Mouse (Mus musculus) thymus, adult 18-20 months (tissue): ENCODE data around the gene Sumo2.
"Not testable (repeated sequence)": the region's sequence is repeated elsewhere in the genome, so short reads cannot be mapped to it uniquely, and the experiment has no call there.

Source experiments
- DNase-seq, 2 experiments: peaks; one replicate each; pipeline ENCODE4 v3.0.0; 2022; ENCODE audit warnings: mixed read lengths in 2 of 2

Gene Sumo2

DNA sequence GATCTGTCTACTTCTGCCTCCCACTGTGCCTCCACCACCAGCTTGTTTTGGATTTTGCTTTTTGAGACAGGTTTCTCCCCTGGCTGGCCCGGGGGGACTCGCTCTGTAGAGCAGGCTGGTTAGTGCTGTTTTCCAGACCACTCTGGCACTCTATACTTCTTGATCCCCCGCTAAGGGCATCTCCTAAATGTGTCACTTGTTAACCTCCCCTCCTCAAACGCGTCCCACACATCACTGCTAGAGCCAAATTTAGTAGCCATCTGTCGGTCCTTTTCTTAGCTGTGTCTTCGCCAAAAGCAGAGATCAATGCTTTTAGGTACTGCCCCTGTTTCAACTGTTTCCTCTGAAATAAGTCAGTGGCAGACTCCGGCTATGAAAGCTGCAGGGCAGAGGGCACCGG is 17.4 kb downstream of the Sumo2 start:
- no peak for DNase-seq

DNA sequence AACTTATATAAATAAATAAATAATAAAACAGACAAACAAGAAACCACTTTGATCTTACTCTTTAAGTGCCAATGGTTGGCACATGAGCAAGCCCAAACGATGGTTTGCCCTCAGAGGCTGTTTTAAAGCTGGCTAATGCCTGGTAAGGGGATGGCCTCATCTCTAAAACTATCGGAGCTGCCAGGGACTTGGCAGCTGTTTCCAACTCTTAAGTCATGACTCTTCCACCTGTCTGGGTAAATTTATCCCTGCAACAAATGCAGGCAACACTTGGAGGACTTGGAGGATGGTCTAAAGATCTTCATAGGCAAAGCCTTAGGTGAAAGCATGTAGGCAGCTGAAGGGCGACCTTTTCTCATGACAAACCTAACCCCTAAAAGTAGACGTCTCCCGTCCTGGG is 19.1 kb downstream of the Sumo2 start:
- no peak for DNase-seq

DNA sequence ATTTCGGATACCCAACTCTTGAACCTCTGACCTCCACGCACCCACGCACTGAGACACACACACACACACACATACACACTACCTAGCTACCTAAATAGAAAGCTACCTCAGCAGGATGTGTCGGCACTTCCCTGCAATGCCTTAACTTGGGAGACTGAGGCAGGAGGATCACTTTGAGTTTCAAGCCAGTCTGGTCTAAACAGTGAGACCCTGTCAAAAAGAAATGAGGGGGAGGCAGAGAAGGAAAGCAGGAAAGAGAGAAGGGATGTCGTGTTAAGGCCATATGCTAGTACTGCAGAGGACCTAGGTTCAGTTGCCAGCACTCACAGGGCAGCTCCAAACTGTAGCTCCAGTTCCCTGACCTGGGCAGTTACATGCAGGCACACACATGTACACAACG is 21.1 kb downstream of the Sumo2 start:
- DNase-seq = no peak

DNA sequence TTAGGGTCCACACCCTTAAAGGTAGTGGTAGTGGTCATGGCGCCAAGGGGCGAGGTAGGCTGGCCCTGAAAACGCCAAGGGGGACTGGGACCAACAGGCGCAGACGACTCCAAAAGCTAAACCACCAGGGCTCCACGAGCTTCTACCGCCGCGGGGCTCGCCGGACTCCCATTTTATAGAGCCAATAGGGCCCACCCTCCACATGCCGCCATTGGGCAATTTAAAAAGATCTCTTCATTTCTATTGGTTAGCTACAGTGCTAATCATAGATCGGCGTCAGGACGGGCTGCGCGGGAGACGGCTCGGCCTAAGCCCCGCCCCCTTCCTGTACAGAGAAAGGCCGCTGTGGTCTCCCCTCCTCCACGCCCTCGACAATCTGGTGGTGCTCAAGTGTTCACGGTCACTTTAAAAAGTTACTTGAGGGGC is 21.8 kb downstream of the Sumo2 start, which contains the start of gene Jpt1:
Gene Jpt1, minus strand, starts transcription at position 150 of the 426 bp plus-strand sequence.
- DNase-seq = peak; percentile 93 to 97

DNA sequence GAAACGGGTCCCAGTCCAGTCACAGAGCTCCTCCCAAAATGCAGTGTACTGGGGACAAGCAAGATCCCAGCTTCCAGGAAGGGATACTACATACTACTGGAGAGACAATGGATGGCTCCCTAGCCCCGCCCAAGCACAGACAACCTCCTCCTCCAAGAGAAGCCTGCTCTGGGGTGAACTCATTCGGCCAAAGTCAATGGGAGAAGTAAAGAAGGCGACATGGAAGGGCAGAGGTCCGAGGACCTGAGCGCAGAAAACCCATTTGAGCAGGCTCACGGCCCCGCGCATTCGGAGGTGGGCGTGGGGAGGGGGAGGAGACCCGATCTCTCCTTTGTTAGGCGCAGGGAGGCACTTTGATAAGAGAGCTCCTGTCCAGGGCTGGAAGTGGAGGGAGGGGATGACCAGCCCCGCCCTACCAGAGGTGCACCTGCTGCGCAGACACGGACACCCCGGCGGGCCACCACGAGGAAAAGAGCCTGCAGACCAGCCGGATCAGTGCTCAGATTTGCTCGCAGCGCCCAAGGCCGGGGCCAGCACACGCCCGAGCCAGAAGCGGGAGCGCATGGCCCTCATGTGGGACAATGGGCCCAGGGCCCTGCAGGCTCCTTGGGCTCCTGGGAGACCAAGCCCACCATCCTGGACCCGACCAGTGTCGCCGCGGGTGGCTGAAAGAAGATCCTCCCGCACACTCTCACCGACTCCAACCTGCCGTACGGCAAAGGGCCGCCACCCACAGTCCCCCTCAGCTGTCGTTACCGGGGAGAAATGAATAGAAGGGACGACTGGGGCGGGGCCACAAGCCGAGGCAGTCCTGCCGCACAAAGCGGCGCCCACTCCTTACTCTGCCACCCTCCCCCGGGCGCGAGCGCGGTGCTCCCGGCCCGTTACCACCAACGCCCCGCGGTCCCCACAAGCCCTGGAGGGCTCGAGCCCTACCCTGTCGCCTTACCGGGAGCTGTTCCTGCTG is 22.5 kb downstream of the Sumo2 start:
- DNase-seq = peak; percentile 44 to 52

DNA sequence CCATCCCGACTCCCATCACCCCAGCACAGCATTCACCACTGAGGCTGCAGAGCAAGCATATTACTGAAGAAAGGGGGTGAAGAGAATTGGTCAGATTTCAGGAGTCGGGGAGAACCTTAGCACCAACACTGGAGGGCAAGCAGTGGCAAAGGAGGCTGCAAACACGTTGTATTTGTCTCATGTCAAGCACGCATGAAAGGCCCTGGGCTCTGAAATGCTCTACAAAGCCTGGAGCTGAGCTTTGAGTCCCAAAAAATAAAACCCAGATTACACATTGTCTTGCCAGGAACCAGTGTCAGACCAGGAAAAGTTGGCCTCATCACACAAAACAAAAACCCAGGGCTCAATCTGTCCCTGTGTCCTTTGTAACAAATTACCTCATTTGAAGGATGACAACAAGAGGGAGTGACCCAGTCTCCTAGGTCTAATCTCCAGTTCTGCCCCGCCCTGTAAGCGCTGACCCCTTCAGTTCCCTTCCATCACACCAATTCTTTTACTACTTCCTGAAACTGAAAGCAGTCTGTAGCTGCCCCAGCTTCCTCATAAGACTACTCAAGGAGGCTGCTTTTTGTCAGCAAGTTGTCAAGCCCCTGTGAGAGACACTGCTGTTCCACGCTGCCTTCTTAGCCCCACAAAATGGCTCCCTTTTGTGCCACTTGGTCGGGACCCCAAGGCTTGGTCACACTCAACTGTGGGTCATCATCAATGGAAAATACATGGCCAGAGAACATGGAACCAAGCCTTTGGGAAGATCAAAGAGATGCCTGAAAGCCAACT is 23.5 kb downstream of the Sumo2 start:
- peak in 1 of 2 experiments; percentile 49 for DNase-seq

GRCm38 (mm10) chr11:115512004-115512403 is 24.1 kb downstream of the Sumo2 start:
- DNase-seq = no peak

GRCm38 (mm10) chr11:115511121-115511520 is 25.0 kb downstream of the Sumo2 start:
- DNase-seq = no peak

DNA sequence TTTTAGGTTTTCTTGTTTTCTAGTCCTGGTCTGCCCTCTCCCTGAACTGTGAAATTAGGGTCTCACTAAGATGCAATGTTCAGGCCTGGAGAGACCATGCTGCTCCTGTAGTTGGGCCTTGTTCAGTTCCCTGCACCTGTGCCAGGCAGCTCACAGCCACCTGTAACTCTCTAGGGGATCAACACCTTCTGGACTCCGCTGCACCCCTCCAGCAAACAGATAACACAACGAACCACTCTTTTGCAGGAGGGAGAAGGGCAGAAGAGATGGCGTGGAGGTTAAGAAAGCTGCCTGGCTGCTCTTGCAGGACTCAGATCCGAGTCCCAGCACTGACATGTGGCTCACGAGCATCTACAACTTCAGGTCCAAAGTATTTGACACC is 25.6 kb downstream of the Sumo2 start:
- DNase-seq = no peak

DNA sequence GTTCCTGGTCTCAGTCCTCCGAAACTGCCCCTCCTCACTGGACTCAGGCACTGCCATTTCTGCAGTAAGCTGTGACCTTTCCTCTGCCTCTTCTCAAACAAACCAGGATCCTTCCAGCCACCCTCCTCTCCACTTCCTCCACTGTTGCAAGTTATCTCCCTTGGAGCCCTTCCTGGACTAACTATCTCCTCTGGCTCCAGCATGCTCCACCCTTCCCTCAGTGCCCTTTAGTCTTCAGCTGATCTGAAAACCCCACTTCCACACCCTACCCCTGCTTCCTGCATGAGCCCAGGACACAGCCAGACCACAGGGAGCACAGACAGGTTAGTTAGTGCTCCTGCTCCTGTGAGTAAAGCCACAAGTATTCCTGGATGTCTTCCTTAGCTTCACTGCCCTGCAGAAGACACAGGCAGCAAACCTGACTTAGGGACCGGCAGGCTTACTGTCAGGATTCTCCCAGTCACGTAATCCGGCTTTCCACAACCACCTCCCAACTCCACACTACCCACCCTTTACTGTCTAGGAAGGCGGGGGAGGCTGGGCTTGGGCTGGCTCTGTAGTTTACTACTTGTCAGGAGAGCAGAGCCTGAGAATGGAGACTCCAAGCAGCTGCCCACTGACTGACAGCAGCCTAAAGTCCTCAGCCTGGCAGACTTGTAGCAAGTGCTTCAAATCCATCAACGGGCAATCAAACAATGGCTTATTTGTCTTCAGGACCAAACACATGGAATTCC is 26.1 kb downstream of the Sumo2 start:
- no peak for DNase-seq

GRCm38 (mm10) chr11:115508061-115508460 is 28.0 kb downstream of the Sumo2 start:
- peak in 1 of 2 experiments; percentile 41 for DNase-seq

DNA sequence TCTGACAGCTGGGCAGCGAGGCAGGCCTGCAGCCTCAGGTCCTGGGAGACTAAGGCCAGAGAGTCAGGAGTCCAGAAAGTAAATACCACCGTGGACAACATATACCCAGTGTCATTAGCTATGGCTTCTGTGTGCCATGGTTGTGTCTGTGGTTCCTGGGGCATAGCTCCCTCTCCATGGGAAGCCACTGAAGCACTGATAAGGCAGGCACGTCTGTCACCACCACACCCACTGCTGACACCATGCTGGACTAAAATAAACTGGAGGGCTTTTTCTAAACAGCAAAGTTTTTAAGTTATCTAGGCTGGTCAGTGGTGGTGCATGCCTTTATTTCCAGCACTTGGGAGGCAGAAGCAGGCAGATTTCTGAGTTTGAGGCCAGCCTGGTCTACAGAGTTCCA is 29.5 kb downstream of the Sumo2 start:
- DNase-seq = no peak

DNA sequence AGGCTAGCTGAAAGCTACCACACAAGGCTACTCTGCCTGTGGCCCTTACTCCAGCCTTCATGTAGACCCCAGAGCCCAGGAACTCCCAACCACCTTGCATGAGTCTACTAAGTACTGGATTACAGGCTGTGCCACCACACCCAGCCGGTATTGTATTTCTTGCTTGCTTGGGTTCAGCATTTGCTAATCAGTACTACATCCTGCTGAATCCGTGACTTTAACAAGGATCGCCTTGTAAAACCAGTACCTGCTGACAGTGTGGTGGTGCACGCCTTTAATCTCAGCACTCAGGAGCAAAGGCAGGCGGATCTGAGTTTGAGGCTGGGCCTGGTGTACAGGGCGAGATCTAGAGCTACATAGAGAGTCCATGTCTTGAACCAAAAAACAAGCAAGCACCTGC is 33.4 kb downstream of the Sumo2 start:
- no peak for DNase-seq

GRCm38 (mm10) chr11:115496559-115496958 is 39.5 kb downstream of the Sumo2 start:
- not testable (repeated sequence) for DNase-seq

DNA sequence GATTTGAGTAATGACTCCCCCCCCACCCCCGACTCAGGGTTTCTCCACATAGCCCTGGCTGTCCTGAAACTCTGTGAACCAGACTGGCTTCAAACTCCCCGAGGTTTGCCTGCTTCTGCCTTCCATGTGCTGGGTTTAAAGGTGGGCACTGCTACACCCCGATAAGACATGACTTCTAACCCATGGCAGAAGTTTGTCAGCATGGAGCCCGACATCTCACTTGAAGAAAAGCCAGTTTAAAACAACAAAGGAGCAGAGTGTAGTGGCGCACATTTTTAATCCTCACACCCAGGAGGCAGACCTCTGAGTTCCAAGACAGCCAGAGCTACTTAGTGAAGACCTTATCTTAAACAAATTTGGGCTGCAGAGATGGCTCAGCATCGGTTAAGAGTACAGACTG is 43.7 kb downstream of the Sumo2 start:
- no peak for DNase-seq

GRCm38 (mm10) chr11:115491356-115492083 is 44.6 kb downstream of the Sumo2 start, which contains the start of gene Nt5c:
Gene Nt5c (minus strand): TSS chr11:115491862.
- peak; percentile 77 to 82 for DNase-seq

- DNase-seq = no peak
These were observed 45.4 kb downstream of the Sumo2 start for GRCm38 (mm10) chr11:115490441-115491355.

- DNase-seq = no peak
These were observed 47.4 kb downstream of the Sumo2 start for GRCm38 (mm10) chr11:115488551-115489104.

DNA sequence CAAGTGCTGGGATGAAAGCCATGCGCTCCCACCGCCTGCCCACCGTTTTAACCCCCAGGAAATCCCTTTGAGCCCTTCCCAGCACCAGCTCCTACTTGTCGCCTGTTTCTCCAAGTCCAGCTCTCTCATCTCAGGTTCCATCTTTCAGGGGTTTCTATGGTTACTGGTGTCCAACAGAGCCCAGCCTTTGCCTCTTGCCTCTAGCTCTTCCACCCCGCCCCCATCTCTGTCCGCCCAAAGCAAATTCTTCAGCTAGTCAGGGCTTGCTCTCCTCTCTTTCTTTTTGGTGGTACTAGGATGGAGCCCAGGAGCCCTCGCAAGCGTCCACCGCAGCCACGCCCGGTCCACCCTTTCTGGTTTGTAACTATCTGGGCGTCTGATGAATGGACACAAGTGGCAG is 50.9 kb downstream of the Sumo2 start:
- no peak for DNase-seq

DNA sequence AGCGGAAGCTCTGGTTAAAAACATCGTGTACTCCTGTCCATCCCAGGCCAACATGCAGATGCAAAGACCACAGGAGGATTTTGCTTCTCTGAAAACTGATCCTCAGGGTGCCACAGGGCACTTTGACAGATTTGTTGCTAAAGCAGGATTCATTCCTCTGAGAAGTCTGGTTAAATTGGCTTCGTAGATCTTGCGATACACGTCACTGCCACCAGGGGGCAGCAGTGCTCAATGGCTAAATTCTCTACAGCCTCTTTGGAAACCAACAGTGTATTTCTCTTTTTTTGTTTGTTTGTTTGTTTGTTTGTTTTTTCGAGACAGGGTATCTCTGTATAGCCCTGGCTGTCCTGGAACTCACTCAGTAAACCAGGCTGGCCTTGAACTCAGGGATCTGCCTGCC is 52.4 kb downstream of the Sumo2 start:
- peak in 1 of 2 experiments; percentile 51 for DNase-seq

DNA sequence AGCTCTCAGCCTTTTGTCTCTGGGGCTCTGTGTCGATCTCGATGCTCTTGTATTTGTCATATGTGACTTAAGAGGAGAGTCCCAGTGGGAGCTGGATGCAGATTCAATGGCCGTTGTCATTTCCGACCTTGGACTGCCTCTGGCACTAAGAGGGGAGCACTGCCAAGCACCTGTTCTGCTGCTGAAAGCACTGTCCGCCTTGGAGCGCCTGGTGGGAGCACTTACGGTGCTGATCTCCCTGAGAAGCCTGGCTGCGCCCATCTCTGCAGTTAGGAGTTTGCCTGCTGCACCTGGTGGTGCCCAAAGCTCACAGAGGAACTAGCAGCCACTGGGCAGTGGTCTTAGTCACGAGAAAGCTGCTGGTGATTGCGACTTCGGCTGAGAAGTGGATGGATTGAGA is 52.8 kb downstream of the Sumo2 start:
- no peak for DNase-seq
